In genomic region chr10:36631746-36632145, GRCm38 (mm10) we compare ENCODE assay signal across 31 mouse cellular contexts.
"Had no signal": no experiment of that assay in that cellular context is flagged by ENCODE, and none has a peak within 500 bp of the region (broad histone marks: within the 10 kb centered on the region; RNA-seq: fewer than 3 reads in every experiment).

No protein-coding gene starts in this region.

- H3K9me3 ChIP-seq: limb, embryonic 10.5 days; limb, embryonic 12.5 days; limb, embryonic 13.5 days; limb, embryonic 15.5 days; liver, embryonic 12.5 days; liver, embryonic 13.5 days; liver, embryonic 15.5 days; lung, embryonic 15.5 days; midbrain, embryonic 10.5 days; midbrain, embryonic 12.5 days; midbrain, embryonic 13.5 days; midbrain, embryonic 15.5 days had no signal

- H3K4me2 ChIP-seq: limb, embryonic 12.5 days; limb, embryonic 13.5 days; limb, embryonic 15.5 days; liver, embryonic 12.5 days; liver, embryonic 13.5 days; liver, embryonic 15.5 days; lung, embryonic 14.5 days; lung, embryonic 15.5 days; midbrain, embryonic 11.5 days; midbrain, embryonic 12.5 days; midbrain, embryonic 13.5 days; midbrain, embryonic 15.5 days had no signal

- H3K36me3 ChIP-seq: limb, embryonic 10.5 days; limb, embryonic 12.5 days; limb, embryonic 13.5 days; limb, embryonic 15.5 days; liver, embryonic 12.5 days; liver, embryonic 13.5 days; liver, embryonic 15.5 days; lung, embryonic 15.5 days; midbrain, embryonic 10.5 days; midbrain, embryonic 12.5 days; midbrain, embryonic 13.5 days; midbrain, embryonic 15.5 days had no signal

- ATAC-seq: liver, embryonic 12.5 days; liver, postnatal 0 days; lung, postnatal 0 days; midbrain, embryonic 13.5 days; midbrain, embryonic 15.5 days; midbrain, embryonic 16.5 days had no signal

- H3K27me3 ChIP-seq: limb, embryonic 12.5 days; limb, embryonic 13.5 days; limb, embryonic 15.5 days; liver, embryonic 12.5 days; liver, embryonic 13.5 days; liver, embryonic 15.5 days; lung, embryonic 15.5 days; megakaryocyte, embryonic 14.5 days; midbrain, embryonic 12.5 days; midbrain, embryonic 13.5 days; midbrain, embryonic 15.5 days had no signal

- DNase-seq: left cerebral cortex, postnatal 4 days; liver; liver, embryonic 13.5 days; liver, postnatal 0 days; lung, adult 18-20 months; lung, adult 2 months; lung, embryonic 14.5 days; lung, postnatal 10 days; lung, postnatal 14 days; lung, postnatal 36 days; lung, postnatal 4 days; midbrain, embryonic 14.5 days had no signal

- H3K27ac ChIP-seq: left cerebral cortex, adult 2 months; limb, embryonic 10.5 days; limb, embryonic 12.5 days; limb, embryonic 13.5 days; limb, embryonic 15.5 days; liver, embryonic 12.5 days; liver, embryonic 13.5 days; liver, embryonic 14.5 days; liver, embryonic 15.5 days; lung, embryonic 15.5 days; macrophage; midbrain, embryonic 10.5 days; midbrain, embryonic 12.5 days; midbrain, embryonic 13.5 days; midbrain, embryonic 15.5 days had no signal

- H3K4me1 ChIP-seq: limb, embryonic 10.5 days; limb, embryonic 12.5 days; limb, embryonic 13.5 days; limb, embryonic 15.5 days; liver, embryonic 12.5 days; liver, embryonic 13.5 days; liver, embryonic 15.5 days; lung, embryonic 15.5 days; megakaryocyte, embryonic 14.5 days; midbrain, embryonic 10.5 days; midbrain, embryonic 12.5 days; midbrain, embryonic 13.5 days; midbrain, embryonic 15.5 days had no signal

- H3K4me3 ChIP-seq: left cerebral cortex, adult 2 months; limb, embryonic 10.5 days; limb, embryonic 12.5 days; limb, embryonic 13.5 days; limb, embryonic 15.5 days; liver, embryonic 12.5 days; liver, embryonic 13.5 days; liver, embryonic 15.5 days; lung, embryonic 15.5 days; megakaryocyte, embryonic 14.5 days; midbrain, embryonic 10.5 days; midbrain, embryonic 12.5 days; midbrain, embryonic 13.5 days; midbrain, embryonic 15.5 days; myocyte had no signal

- H3K9ac ChIP-seq: limb, embryonic 12.5 days; limb, embryonic 13.5 days; limb, embryonic 15.5 days; liver, embryonic 12.5 days; liver, embryonic 13.5 days; liver, embryonic 14.5 days; liver, embryonic 15.5 days; liver, postnatal 0 days; lung, embryonic 14.5 days; lung, embryonic 15.5 days; midbrain, embryonic 12.5 days; midbrain, embryonic 13.5 days; midbrain, embryonic 15.5 days had no signal
